Mouse (Mus musculus) urinary bladder, postnatal 36 days (tissue): ENCODE results near the gene Zic2.

Experiments
- DNase-seq, 2 experiments: peaks; one replicate each; pipeline ENCODE4 v3.0.0; 2022; ENCODE audit warnings: low spot score in 2 of 2, mixed read lengths in 1 of 2

Zic2 gene

GRCm38 (mm10) chr14:122492015-122492414 is 16.8 kb downstream of the Zic2 start:
- DNase-seq, result no peak

GRCm38 (mm10) chr14:122509058-122509457 is 33.8 kb downstream of the Zic2 start:
- no peak for DNase-seq

- DNase-seq, result no peak
Observed at GRCm38 (mm10) chr14:122511519-122511918, 36.3 kb downstream of the Zic2 start.

- no peak for DNase-seq
Observed at GRCm38 (mm10) chr14:122513511-122514036, 38.3 kb downstream of the Zic2 start.

GRCm38 (mm10) chr14:122528475-122528874 is 53.2 kb downstream of the Zic2 start:
- DNase-seq, result no peak
